Mouse (Mus musculus) kidney, postnatal 4 days (tissue): ENCODE measurements around the gene Myt1.
"Not testable (repeated sequence)": the region's sequence is repeated elsewhere in the genome, so short reads cannot be mapped to it uniquely, and the experiment has no call there.

Experiments used
- DNase-seq, 2 experiments: peaks; one replicate each; pipeline ENCODE4 v3.0.0; 2021; ENCODE audit warnings: mixed read lengths in 2 of 2

The Myt1 gene

DNA sequence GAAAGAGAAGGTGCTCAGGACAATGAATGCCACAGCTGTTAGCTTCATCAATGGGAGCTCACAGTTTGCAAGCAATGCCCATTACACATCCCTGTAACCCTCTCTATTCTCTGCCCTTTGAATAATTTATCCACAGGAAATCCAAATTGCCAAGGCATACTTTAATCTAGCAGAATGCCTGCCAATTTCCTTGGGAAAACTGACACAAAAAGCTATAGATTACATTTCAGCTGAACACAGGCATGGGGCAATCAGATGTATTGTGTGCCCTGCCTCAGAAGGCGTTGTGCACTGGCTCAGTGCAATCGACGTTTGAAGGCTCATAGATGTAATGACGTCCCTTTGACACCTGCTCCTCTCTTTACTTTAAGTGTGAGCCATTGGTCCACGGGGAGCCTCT is 24.7 kb downstream of the Myt1 start:
- DNase-seq: no peak

DNA sequence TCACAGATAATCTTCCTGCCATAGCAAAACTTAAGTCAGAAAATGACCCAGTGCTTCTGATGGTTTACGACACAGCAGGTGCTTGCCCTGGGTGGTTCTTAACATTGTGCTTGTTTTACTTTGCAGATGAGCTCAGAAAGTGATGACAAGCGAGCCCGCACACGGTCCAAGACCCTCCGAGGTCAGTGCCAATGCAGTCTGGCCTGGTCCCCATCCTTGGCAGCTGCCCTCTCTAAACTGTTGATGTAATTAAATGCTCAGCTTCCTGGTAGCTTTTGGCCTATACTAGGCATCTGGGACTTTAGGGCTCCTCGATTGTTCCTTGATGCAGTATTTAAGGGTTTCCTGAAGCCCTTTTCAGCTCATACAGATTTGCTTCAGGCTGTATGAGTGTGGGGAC is 26.3 kb downstream of the Myt1 start:
- DNase-seq: no peak

DNA sequence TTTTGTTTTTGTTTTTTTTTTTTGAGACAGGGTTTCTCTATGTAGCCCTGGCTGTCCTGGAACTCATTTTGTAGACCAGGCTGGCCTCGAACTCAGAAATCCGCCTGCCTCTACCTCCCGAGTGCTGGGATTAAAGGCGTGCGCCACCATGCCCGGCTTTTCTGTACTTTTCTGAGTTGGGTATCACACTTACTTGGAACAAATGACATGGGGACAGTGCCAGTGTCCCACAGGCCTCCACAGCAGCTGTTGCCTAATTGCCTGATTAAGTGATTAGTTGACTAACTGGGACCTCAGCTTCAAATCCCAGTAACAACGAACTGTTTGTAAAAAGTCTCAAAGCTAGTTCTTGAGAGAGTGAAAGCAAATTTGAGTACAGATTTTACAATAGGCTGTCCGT is 30.1 kb downstream of the Myt1 start:
- DNase-seq: not testable (repeated sequence)

DNA sequence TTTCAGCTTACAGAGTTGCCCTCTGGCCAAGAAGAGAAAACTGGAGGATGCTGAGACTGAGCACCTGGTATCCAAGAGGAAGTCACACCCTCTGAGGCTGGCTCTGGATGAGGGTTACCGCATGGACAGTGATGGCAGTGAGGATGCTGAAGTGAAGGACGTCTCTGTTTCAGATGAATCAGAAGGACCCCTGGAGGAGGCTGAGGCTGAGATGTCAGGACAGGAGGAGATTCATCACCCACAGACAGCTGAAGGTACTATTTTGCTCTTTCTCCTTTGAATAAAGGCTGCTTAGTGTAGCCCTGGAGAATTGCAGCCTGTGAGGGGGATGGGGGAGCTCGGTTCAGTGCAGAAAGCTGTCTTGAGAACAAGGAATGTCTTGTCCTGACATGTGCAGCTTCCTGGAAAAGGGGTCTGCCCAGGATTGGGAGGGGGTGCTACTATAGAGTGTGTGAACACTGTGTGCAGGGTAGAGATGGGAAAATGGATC is 32.6 kb downstream of the Myt1 start:
- DNase-seq: no peak

DNA sequence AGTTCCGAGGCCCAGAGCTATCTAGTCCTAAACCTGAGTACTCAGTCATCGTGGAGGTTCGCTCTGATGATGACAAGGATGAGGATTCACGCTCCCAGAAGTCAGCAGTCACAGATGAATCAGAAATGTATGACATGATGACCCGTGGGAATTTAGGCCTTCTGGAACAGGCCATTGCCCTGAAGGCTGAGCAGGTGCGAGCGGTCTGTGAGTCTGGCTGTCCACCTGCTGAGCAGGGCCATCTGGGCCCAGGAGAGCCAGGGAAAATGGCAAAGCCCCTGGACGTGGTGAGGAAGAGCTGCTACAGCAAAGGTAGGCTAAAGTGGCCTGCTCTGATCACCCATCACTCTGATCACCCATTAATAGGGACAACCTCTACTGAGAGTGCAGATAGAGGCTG is 34.5 kb downstream of the Myt1 start:
- no peak for DNase-seq

DNA sequence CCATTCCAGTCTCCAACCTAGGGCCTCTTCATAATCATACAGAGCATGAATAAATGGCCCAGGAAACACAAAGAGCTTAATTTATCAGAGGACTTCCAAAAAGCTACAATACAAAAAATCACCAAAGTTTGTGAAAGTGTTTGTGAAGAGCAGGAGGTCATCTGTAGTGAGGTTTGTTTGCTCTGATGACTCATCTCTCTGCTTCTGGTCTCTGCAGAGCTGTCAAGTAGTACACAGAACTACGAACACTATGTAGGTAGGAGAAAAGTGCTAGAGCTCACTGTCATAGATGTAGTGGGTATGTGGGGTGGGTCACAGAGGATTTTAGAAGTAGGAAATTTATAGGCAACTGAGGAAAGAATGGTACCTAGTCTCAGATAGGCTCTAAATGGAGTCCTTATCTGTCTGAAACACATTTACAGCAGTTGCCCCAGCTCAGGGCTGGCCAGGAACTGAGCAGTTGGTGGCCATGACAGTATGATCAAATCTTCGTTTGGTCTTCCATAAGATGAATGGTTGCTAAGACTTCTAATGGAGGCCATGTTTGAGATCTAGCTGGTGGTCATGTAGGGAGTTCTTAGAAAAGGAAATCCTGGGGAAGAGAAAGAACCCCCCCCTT is 66.0 kb downstream of the Myt1 start:
- DNase-seq: no peak

DNA sequence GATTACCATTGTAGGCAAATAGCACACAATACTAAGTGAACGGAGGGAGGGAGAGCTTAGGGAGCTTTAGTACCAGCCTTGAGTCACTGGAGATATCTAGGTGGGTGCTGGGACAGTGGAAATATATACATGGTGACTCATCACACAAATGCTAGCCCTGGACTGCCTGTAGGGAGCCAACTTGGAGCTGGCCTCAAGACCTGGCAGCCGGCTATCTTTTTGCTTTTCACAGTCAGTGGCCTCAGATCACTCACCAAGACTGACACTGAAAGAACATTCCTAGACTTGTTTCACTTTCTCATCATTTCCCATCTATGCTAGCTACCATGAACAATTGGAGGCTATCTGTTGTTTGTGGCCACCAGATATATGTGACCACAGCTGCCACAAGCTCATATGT is 69.6 kb downstream of the Myt1 start:
- DNase-seq: no peak

DNA sequence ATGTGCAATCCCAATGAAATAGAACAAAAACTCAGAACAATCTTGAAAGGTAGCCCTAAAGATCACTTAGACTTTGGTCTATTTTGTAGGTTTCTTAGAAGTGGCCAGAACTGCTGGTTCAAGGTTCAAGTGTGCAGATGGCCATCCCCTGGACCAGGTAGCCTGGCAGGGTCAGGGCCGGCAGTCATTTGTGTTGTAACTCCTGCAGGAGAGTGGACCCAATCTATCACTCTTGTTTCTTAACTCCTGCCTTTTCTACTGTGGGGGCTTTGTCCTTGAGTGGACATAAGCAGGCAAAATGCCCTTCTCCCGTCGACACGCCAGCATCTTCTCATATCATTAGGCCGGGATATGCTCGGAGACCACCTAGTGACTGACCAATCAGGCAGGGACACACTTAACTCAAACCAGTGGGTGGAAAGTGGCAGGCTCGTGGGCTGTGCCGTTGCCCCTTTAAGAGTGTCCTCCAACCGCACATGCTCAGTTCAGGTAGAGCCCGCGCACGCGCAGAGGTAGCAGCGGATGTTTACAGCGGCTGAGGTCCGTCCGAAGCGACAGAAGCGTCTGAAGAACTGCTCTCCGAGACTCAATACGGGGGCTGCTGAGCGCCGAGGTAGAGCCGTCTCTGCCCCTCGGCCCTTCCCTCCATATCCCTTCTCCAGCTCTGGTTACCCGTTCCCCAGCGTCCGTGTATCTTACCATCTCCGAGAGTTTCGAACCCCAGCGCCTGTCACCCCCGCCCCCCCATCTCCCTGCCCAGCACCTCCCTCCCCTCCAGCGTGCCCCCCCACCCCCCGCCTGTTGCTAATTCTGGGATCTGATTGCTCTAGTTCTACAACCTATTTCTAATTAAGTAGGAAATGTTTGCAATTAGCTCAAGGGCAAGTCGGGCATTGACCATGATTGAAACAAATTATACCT is 74.5 kb downstream of the Myt1 start, which contains the start of gene Pcmtd2:
Gene Pcmtd2 (plus strand): TSS at position 483 of the 921 bp plus-strand sequence.
- peak; percentile 93 to 96 for DNase-seq

DNA sequence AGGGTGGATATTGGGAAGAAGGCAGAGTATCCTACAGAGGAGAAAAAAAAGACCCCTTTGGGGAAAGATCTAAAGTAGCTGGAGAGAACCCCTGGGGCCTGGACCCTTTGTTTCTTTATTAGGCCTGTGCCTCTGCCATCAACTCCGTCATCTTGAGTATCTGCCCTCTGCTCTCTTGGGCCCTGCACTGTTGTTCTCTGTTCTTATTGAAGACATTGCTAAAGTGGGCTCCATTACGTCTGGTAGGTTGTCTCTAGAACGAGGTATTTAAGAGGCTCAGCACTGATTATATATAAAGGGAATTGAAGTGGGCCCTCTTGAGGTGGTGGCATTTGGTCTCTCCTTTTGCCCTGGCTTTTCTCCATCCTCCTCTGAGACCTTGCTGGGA is 75.2 kb downstream of the Myt1 start:
- peak in 1 of 2 experiments; percentile 22 for DNase-seq

DNA sequence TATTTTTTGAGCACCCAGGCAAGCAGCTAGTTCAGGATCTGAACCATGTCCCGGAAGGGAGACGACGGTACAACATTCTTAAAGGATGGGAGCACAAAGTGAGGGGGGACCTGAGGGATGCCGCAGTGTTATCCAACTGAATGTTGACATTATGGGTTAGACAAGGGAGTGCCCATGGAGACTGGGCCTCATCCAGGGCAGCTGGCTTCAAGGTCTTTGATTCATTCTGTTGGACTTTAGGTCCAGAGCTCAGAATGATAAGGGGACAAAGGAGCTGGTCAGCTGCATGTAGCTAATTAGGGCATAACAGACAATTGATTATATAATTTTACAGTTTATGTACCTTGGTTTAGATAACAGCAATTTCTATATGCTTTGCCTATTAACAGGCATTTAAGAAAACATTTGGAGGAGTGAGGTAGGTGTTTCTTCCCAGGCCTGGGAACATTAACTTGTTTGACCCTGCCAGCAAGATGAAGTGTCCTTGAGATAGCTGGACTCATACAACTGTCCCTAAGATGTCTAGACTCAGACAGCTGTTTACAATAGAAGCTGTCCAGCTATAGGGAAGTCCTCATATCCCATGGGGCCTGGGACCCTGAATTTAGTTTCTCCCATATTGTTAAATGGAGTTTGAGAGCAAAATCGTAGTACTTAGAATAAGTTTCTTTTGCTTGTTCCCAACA is 82.7 kb downstream of the Myt1 start:
- DNase-seq: no peak

DNA sequence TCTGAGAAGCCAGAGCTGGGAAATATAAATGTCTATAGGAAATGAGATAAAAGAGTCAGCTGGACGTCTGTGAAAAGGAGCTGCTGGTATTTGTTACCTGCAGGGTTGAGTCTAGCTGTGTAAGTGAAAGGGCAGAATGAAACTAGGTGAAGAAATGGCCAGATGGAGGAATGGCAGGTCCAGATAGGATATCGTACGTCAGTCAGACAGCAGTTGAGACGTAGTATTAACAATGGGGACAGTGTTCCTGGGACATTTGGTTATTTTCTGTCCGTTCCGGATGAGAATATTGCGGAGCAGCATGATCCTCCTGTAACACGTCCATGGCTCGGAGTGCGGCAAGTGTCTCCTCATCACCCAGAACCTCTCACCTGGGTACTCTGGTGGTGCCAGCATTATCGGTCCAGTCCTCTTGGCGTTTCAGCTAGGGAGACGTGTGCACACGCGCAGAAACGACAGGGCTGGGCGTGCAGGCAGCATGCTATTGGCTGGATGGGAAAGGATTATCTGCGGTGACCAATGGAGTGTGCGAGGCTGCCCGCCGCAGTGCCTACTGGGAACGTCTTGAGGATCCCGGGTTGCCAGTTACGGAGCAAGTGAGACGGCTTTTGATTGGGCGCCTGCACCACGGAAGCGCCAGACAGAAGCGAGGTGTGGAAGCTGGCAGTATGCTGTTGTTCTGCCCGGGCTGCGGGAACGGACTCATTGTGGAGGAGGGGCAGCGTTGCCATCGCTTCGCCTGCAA is 100.8 kb downstream of the Myt1 start, which contains the start of gene Polr3k:
Gene Polr3k (plus strand): TSS at position 547 of the 745 bp plus-strand sequence.
- DNase-seq: peak; percentile 91 to 95

DNA sequence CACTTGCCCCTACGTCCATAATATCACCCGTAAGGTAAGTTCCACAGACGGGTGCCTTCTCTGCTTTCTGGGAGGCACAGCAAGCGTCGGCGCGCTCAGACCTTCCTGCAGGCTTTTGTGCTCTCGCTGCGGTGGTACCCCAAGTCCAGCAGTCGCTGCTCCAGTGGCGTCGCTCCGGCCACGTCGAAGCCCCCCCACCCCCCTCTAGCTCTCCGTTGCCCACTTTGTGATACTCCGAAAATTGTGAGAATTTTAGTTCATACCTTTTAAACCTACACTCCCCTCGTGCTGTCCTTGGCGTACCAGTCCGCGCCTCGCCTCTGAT is 101.4 kb downstream of the Myt1 start:
- DNase-seq: no peak

DNA sequence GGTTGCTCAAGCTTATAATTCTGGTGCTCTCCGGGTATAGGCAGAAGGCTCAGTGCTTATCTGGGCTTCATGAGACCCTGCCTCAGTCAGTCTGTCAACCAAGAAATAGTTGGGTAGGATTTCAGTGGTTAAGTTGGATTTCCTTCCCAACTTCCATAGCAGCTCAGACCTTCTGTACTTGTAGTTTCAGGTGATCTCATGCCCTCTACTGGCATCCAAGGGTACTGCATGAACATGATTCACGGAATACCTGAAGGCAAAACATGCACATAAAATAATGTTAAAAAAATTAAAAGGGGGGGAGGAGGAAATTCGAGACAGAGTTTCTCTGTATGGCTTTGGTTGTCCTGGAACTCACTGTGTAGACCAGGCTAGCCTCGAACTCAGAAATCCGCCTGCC is 103.8 kb downstream of the Myt1 start:
- peak; percentile 72 to 79 for DNase-seq

DNA sequence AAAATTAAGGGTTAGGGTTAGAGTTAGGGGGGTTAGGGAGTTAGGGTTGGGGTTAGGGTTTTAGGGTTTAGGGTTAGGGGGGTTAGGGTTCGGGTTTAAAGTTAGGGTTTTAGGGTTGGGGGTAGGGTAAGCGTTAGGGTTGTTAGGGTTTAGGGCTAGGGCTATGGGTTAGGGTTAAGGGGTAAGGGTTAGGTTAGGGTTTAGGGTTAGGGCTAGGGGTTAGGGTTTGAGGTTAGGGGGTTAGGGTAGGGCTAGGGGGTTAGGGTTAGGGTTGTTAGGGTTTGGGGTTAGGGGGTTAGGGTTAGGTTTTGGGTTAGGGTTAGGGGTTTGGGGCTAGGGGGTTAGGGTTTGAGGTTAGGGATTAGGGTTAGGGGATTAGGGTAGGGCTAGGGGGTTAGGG is 107.9 kb downstream of the Myt1 start:
- no peak for DNase-seq
